Mouse (Mus musculus): ENCODE data around the gene Sin3b. TPM values are rescaled to one million over a fixed set of nuclear protein-coding genes. Genes with fewer than 3 reads are reported as not detected.
"Not testable (repeated sequence)": the region's sequence is repeated elsewhere in the genome, so short reads cannot be mapped to it uniquely, and the experiment has no call there.

Gene Sin3b
- polyA plus RNA-seq (2016; fragmentation: Nextera tagmentation; extraction: Ambion mirVana): 177 and 182 TPM in 2 replicates

DNA sequence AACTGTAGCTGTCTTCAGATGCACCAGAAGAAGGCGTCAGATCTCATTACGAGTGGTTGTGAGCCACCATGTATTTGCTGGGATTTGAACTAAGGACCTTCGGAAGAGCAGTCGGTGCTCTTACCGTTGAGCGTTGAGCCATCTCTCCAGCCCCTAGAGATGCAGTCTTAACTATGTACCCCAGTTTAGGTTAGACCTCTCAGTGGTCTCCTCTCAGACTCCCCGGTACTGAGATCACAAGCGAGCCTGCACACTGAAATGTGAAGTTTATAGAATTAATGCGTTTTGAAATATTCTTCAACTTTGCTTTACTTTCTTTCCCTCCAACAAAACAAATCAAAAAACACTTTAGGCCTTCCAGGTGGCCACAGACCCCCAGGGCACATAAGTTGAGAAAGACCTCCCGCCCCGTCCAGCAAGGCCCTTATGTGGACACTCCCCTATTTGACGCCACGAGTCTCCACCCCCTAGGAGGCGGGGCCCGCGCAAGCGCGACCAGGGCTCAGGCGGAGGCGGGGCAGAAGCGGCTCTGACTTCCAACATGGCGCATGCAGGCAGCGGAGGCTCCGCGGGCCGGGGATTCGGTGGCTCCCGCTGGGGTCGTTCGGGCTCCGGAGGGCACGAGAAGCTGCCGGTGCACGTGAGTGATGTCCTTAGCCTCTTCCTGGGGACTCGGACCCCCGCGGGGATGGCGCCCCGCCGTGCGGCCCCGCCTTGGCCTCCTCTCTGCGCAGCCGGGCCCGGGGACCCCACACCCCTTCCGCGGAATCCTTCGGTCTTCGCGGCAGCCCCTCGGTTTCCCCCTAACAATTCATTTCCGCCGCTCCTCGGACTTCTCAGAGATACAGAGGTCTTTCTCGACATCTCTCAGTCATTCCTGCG lies at the start of gene Sin3b:
Sin3b (plus strand) TSS at position 517 of the 882 bp plus-strand sequence.
- Histone ChIP-seq H3K9me3 (no peaks in the 10 kb centered on the region), H3K27ac (peak within 1 kb of the TSS; percentile 36; the same call in 1 of the 2 replicates), H3K36me3 (peaks cover 32% of the 10 kb centered on the region), H3K9ac (peak within 1 kb of the TSS; percentile 95), H3K27me3 (no peaks in the 10 kb centered on the region), H3K4me2 (replicated peaks) (peak within 1 kb of the TSS; percentile 80), H3K4me1 (peaks cover 7% of the 10 kb centered on the region), H3K4me3 (peak within 1 kb of the TSS; percentile 96)
- 13% methylated on average over 56 of the region's 56 CpGs for WGBS
- peak; percentile 95 for ATAC-seq (ENCODE audit: insufficient number of reproducible peaks, insufficient read depth, low FRiP score, low TSS enrichment)

DNA sequence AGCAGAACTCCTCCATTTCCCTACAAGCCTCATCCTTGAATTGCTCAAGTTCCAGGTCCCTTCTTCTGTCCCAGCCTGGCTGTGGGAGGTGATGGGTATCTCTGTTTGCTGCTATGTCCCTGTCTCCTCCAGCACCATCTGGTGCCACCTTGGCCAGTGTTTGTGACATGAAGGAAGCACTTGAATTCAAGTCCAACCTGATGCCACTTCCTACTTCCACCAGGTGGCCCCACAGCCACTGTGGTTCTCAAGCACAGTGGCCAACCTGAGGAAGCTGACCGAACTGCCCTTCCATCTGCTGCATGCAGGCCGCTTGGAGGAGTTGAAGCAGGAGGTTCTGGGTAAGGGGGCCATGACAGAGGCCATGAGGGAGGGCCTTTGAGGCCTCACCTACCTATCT lies 48.9 kb upstream of the Sin3b start:
- Histone ChIP-seq H3K9ac (no peak overlapping the region), H3K4me1 (no peaks in the 10 kb centered on the region), H3K9me3 (no peaks in the 10 kb centered on the region), H3K4me2 (replicated peaks) (no peak overlapping the region), H3K4me3 (no peak overlapping the region), H3K27ac (no peak overlapping the region), H3K36me3 (no peaks in the 10 kb centered on the region), H3K27me3 (no peaks in the 10 kb centered on the region)
- no peak for ATAC-seq (ENCODE audit: insufficient number of reproducible peaks, insufficient read depth, low FRiP score, low TSS enrichment)
- 80% methylated on average over 2 of the region's 2 CpGs for WGBS

DNA sequence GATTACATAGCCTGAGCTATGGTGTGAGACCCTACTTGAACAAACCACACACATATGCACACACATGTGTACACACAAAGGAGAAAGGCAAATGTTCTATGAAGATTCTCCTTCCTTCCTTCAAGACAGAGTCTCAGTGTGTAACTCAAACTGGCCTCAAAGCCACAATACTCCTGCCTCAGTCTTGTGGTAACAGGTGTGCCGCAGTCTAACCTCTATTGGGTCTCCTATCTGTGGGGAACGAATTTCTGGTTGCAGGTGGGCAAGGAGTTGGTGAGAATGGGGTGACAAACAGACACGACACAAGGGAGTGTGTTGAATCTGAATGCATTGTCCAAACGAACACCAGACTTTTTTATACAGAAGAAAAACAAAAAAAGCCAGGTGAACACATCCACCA lies 46.6 kb upstream of the Sin3b start:
- ATAC-seq (ENCODE audit: insufficient number of reproducible peaks, insufficient read depth, low FRiP score, low TSS enrichment): no peak
- Histone ChIP-seq H3K4me3 (no peak overlapping the region), H3K27ac (no peak overlapping the region), H3K27me3 (no peaks in the 10 kb centered on the region), H3K36me3 (no peaks in the 10 kb centered on the region), H3K4me1 (no peaks in the 10 kb centered on the region), H3K9me3 (no peaks in the 10 kb centered on the region), H3K9ac (no peak overlapping the region), H3K4me2 (replicated peaks) (no peak overlapping the region)
- WGBS: 57% methylated on average over 4 of the region's 4 CpGs

DNA sequence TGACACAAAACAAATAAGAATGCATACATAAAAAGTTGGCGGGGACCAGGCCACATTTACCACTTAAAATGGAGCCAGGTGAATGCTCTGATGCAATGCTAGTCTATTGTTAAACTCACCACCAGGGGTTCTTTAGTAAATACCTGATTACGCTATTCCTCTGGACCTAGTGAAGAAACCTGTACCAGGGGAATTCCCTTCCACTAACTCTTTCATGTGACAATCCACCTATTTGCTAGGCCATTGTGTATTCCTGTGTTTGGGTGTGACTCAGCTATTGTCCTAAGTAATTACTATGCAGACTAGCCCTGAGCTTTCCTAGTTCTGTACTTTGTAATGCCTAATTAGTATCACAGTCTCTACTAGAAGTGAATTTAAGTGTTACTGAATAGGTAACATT lies 46.2 kb upstream of the Sin3b start:
- ATAC-seq (ENCODE audit: insufficient number of reproducible peaks, insufficient read depth, low FRiP score, low TSS enrichment); H3K9ac ChIP-seq: not testable (repeated sequence)

DNA sequence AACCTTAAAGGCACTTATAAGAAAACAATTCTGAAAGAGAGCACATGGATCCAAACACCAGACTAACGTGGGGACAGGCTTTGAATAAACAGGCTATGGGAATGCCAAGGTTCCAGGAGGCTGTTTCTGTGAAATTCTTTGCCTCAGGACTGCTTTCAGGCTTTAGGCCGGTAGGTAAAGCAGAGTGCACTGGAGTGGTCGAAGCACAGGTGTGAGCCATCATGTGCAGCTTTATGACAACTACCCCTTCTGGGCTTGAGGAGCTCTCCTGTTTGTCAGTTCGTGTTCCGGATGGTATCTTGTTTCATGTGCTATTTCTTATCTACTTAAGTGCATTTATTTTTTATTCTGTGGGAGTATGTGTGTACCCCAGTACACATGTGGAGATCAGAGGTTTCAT lies 45.8 kb upstream of the Sin3b start:
- H3K9ac ChIP-seq: no peak overlapping the region
- H3K36me3 ChIP-seq: no peaks in the 10 kb centered on the region
- no peak overlapping the region for H3K4me2 ChIP-seq (replicated peaks)
- no peak for ATAC-seq (ENCODE audit: insufficient number of reproducible peaks, insufficient read depth, low FRiP score, low TSS enrichment)
- no peaks in the 10 kb centered on the region for H3K9me3 ChIP-seq
- WGBS: 55% methylated on average over 5 of the region's 5 CpGs
- H3K27me3 ChIP-seq: no peaks in the 10 kb centered on the region
- no peak overlapping the region for H3K27ac ChIP-seq
- no peak overlapping the region for H3K4me3 ChIP-seq
- no peaks in the 10 kb centered on the region for H3K4me1 ChIP-seq

More for the DNA sequence above, 46.2 kb upstream of the Sin3b start:
- 50% methylated on average over 2 of the region's 2 CpGs for WGBS
- H3K4me2 ChIP-seq (replicated peaks); H3K4me1 ChIP-seq; H3K36me3 ChIP-seq; H3K4me3 ChIP-seq; H3K9me3 ChIP-seq; H3K27me3 ChIP-seq; H3K27ac ChIP-seq: not testable (repeated sequence)

DNA sequence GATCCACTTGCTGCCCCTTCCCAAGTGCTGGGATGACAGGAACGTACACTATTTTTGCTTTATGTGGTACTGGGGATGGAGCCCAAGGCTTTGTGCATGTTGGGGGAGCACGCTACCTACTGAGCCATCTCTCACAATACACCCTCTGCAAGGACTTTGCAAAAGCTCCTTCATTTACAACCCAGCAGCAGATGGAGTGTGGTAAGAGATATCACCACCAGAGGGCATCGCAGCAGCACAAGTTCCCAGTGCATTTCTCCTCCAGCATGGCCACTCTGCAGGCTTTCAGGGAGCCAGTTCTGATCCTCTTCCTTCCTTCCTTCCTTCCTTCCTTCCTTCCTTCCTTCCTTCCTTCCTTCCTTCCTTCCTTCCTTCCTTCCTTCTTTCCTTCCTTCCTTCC lies 43.0 kb upstream of the Sin3b start:
- Histone ChIP-seq H3K9ac (no peak overlapping the region), H3K9me3 (no peaks in the 10 kb centered on the region), H3K36me3 (no peaks in the 10 kb centered on the region), H3K27me3 (no peaks in the 10 kb centered on the region), H3K4me3 (no peak overlapping the region), H3K4me1 (no peaks in the 10 kb centered on the region), H3K4me2 (replicated peaks) (no peak overlapping the region), H3K27ac (no peak overlapping the region)
- ATAC-seq (ENCODE audit: insufficient number of reproducible peaks, insufficient read depth, low FRiP score, low TSS enrichment): no peak
- WGBS: 7% methylated on average over 3 of the region's 3 CpGs

DNA sequence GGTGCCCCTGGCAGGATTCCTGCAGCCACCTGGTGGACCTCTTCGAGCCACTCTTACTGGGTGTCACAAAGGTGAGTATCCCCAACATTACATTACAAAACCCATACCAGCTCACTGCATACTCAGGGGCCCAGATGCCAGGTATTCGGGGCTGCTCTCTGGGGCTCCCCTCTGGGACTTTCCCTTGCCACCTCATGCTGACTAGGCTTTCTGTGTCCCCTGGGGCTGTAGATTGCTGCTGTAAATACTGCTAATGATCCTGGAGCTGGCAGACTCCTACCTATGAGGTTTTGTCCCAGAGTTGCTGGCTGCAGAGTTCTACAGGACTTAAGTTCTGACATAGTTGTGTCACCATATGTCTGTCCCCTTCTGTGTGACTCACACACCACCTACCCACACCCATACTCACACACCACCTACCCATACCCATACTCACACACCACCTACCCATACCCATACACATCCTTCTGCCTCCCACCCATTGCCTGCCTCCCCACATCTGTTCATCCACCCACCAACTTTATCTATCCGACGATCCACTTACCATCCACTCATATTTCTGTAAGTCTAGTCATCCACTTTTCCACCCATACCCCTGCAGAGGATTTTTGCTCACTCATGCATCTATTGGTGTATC lies 40.9 kb upstream of the Sin3b start:
- Histone ChIP-seq H3K36me3 (no peaks in the 10 kb centered on the region), H3K27ac (no peak overlapping the region), H3K9ac (no peak overlapping the region), H3K9me3 (no peaks in the 10 kb centered on the region), H3K4me2 (replicated peaks) (no peak overlapping the region), H3K4me3 (no peak overlapping the region), H3K27me3 (no peaks in the 10 kb centered on the region), H3K4me1 (no peaks in the 10 kb centered on the region)
- WGBS: 70% methylated on average over 4 of the region's 4 CpGs
- no peak for ATAC-seq (ENCODE audit: insufficient number of reproducible peaks, insufficient read depth, low FRiP score, low TSS enrichment)

DNA sequence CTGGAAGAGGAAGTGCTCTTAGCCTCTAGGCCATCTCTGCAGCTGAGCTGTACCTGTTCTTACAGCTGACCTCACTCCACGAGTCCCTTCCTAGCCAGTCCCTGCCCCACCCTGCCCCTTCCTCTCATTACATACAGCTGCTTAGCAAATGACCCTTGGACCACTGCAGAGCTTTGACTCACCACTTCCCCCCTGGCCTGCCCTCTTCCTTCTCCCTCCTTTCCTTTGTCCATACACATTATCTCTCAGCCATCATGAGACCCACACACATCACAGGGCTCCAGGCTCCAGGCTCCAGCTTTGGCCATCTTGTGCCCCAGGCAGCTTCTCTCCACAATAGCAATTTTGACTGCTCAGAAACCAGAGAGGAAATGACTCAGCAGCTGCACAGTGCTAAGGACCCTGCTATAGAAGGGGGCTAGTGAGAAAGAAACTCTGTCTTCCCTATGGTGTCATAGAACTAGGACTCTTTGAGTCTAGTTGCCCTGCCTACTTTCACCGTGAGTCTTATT lies 40.0 kb upstream of the Sin3b start:
- Histone ChIP-seq H3K27me3 (no peaks in the 10 kb centered on the region), H3K9me3 (no peaks in the 10 kb centered on the region), H3K4me1 (no peaks in the 10 kb centered on the region), H3K9ac (no peak overlapping the region), H3K4me3 (no peak overlapping the region), H3K36me3 (no peaks in the 10 kb centered on the region), H3K27ac (no peak overlapping the region), H3K4me2 (replicated peaks) (no peak overlapping the region)
- WGBS: 28% methylated on average over 2 of the region's 2 CpGs
- no peak for ATAC-seq (ENCODE audit: insufficient number of reproducible peaks, insufficient read depth, low FRiP score, low TSS enrichment)

DNA sequence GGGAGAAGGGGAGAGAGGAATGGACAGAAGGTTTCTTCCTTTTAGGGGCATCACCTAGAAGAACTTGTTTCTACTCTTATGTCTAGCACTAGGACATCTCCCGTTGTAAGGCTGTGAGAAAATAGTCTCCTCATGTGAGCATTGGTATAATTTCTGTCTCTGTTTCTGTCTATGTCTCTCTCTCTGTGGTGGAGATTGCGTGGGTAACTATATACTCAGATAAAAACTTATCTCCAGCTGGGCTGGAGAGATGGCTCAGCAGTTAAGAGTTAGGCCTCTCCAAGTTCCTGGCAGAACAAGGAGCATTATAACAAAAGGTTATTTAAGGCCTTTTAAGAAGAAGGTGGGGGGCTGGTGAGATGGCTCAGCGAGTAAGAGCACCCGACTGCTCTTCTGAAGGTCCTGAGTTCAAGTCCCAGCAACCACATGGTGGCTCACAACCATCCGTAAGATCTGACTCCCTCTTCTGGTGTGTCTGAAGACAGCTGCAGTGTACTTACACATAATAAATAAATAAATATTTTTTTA lies 39.4 kb upstream of the Sin3b start:
- H3K4me1 ChIP-seq; H3K4me3 ChIP-seq; H3K36me3 ChIP-seq; H3K9me3 ChIP-seq; ATAC-seq (ENCODE audit: insufficient number of reproducible peaks, insufficient read depth, low FRiP score, low TSS enrichment); H3K27me3 ChIP-seq; H3K9ac ChIP-seq; H3K27ac ChIP-seq; H3K4me2 ChIP-seq (replicated peaks): not testable (repeated sequence)
- WGBS: 85% methylated on average over 5 of the region's 5 CpGs

DNA sequence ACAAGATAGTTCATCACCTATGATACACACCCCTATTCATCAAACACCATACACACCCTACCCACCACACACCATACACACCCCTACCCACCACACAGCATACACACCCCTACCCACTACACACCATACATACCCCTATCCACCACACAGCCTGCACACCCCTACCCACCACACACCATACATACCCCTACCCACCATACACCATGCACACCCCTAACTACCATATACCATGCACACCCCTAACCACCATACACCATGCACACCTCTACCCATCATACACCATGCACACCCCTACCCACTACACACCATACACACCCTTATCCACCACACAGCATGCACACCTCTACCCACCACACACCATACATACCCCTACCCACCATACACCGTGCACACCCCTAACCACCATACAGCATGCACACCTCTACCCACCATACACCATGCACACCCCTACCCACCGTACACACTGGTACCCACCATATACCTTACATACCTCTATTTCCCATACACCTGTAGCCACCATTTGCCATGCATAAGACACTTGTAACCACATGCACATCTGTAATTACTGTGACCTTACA lies 24.6 kb upstream of the Sin3b start:
- no peaks in the 10 kb centered on the region for H3K4me1 ChIP-seq
- H3K36me3 ChIP-seq: no peaks in the 10 kb centered on the region
- 95% methylated on average over 2 of the region's 2 CpGs for WGBS
- no peaks in the 10 kb centered on the region for H3K27me3 ChIP-seq
- H3K4me2 ChIP-seq (replicated peaks): no peak overlapping the region
- H3K9ac ChIP-seq: no peak overlapping the region
- H3K4me3 ChIP-seq: no peak overlapping the region
- peak; percentile 58; the same call in 1 of the 2 replicates for ATAC-seq (ENCODE audit: insufficient number of reproducible peaks, insufficient read depth, low FRiP score, low TSS enrichment)
- no peaks in the 10 kb centered on the region for H3K9me3 ChIP-seq
- H3K27ac ChIP-seq: no peak overlapping the region

DNA sequence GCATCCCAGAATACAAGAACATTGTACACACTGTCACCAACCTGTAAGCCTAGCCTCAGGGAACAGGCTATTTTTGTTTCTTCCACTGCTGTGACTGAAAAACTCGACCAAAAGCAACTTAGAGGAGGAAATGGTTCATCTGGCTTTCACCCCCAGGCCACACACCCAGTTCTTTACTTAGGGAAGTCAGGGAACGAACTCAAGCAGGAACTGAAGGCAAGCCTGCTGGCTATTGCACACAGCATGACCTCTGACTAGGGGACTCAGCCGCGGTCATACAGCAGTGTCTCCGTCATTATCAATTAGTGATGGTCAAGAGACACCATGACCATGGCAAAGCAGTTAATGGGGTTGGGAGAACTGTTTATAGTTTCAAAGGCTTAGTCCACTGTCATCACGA lies 10.5 kb upstream of the Sin3b start:
- 20% methylated on average over 6 of the region's 6 CpGs for WGBS
- no peak for ATAC-seq (ENCODE audit: insufficient number of reproducible peaks, insufficient read depth, low FRiP score, low TSS enrichment)
- no peak overlapping the region for H3K4me3 ChIP-seq
- H3K9me3 ChIP-seq: no peaks in the 10 kb centered on the region
- no peak overlapping the region for H3K4me2 ChIP-seq (replicated peaks)
- no peaks in the 10 kb centered on the region for H3K27me3 ChIP-seq
- no peak overlapping the region for H3K27ac ChIP-seq
- no peak overlapping the region for H3K9ac ChIP-seq
- no peaks in the 10 kb centered on the region for H3K4me1 ChIP-seq
- no peaks in the 10 kb centered on the region for H3K36me3 ChIP-seq

Measured in embryonic facial prominence, embryonic 12.5 days (tissue).